Mouse (Mus musculus) kidney, embryonic 16.5 days (tissue): ENCODE measurements around the gene Gstp2. TPM values are rescaled to one million over a fixed set of nuclear protein-coding genes. Genes with fewer than 3 reads are reported as not detected.

Experiments used
- ATAC-seq: fragments of 200-750 bp; cut with Nextera tagmentation; 2 replicates; pipeline ENCODE4 v1.8.0; 2017; ENCODE audit warnings: moderate TSS enrichment; ENCODE audit not compliant: low FRiP score, low TSS enrichment
- H3K27ac ChIP-seq: fragments of 300-500 bp; sonication (generic); 2 replicates; pipeline ENCODE4 v1.5.1; 2014; ENCODE audit warnings: low read length
- H3K27me3 ChIP-seq: fragments of 300-500 bp; sonication (generic); 2 replicates; pipeline ENCODE4 v1.6.1; 2014; ENCODE audit warnings: low read length, control low read depth, mixed read lengths; ENCODE audit not compliant: insufficient read depth
- H3K36me3 ChIP-seq: fragments of 300-500 bp; sonication (generic); 2 replicates; pipeline ENCODE4 v1.6.1; 2014; ENCODE audit warnings: low read length, control low read depth, mixed read lengths; ENCODE audit not compliant: insufficient read depth
- H3K4me1 ChIP-seq: fragments of 300-500 bp; sonication (generic); 2 replicates; pipeline ENCODE4 v1.6.1; 2014; ENCODE audit warnings: low read length, control low read depth, mixed read lengths; ENCODE audit not compliant: insufficient read depth
- H3K4me2 ChIP-seq: fragments of 300-500 bp; sonication (generic); replicated peaks from 2 replicates; pipeline ENCODE4 v1.6.1; 2014; ENCODE audit warnings: low read depth, low read length
- H3K4me3 ChIP-seq: fragments of 300-500 bp; sonication (generic); 2 replicates; pipeline ENCODE4 v1.5.1; 2014; ENCODE audit warnings: mild to moderate bottlenecking, low read length
- H3K9ac ChIP-seq: fragments of 300-500 bp; sonication (generic); replicated peaks from 2 replicates; pipeline ENCODE4 v1.6.1; 2014; ENCODE audit warnings: low read length
- H3K9me3 ChIP-seq: fragments of 300-500 bp; sonication (generic); 2 replicates; pipeline ENCODE4 v1.6.1; 2016; ENCODE audit warnings: low read length, control low read depth
- WGBS: fragments of 180-500 bp; shearing (Covaris S2); extraction: QIAGEN DNeasy Blood & Tissue Kit; methylation state at CpG from one replicate; pipeline ENCODE4 v1.1.7; 2014; 5-methylcytosine and 5-hydroxymethylcytosine counted together
- polyA plus RNA-seq: library from polyadenylated mRNA; unstranded; fragments of >200 nt; fragmentation: Nextera tagmentation; extraction: Ambion mirVana; gene quantifications from 2 replicates; pipeline ENCODE4 v1.2.1, GENCODE M21; 2015

The Gstp2 gene
- 2.5 and 9.6 TPM in 2 replicates for polyA plus RNA-seq

DNA sequence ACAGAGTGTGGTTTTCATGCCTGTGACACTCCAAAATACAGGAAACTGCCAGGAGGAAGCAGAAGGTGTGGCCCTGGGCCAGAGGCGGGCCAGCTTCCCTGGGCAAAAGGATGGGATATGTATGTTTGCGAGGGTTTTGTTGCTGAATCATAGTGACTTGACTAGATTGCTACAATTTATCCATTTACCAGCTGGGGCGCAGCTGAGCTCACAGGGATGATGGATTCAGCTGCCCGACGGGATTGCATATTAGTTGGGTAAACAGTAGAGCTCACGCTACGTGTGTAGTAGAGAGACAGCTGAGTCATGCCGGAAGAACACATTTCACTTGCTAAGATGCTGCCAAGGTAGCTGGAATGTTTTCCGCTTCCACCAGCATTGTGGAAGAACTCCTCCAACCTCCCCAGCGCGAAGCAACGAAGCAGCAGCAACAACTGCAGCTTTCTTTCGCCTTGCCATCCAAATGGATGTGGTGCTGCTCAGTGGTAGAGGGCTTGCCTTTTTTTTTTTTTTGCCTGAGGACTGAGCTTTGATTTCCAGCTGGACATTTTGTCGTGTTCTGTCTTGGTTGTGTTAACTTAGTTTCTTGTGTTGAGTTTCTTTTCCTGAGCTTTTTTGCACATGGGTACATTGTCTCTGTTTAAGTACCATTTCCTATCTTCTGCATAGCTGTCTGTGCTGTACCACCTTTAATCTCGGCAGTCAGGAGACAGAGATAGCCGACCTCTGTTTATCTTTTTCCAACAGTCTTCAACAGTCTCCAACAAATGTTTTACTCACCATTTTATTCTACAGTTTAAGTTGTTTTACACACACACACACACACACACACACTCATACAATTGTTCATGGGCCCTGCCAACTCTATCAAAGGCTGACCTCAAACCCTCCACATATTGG is at the start of gene Gstp2:
Gene Gstp2, minus strand, starts transcription at position 58 of the 900 bp plus-strand sequence.
- H3K4me3 ChIP-seq, result no peak within 1 kb of the TSS

DNA sequence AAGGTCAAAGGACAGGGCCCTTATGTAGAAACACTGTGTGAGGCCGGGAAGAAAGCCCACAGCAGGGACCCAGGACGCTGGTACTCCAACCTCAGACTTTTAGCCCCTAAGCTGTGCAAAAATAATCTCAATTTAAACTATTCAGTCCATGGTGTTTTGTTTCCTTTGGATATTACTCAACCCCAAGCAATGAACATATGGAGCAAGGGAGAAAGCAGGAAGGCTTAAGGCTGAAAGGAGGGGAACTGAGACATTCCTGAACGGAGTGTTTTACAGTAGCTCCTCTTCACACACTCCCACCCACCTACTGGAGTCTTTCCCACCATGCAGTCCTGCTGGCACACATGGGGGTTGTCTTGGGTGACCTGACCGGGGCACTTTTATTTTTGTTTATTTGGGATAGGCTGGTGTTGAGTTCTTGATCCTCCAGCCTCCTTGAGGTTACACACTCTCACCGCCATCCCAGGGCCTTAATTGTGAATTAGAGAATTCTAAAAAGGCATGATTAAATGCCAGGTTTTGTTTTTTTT is 49.0 kb upstream of the Gstp2 start:
- peaks cover 3% of the 10 kb centered on the region; the same call in 1 of the 2 replicates for H3K27me3 ChIP-seq
- H3K9ac ChIP-seq, result no peak overlapping the region
- H3K27ac ChIP-seq, result no peak overlapping the region
- H3K4me1 ChIP-seq, result peaks cover 30% of the 10 kb centered on the region
- ATAC-seq, result no peak
- H3K4me3 ChIP-seq, result no peak overlapping the region
- H3K36me3 ChIP-seq, result no peaks in the 10 kb centered on the region
- 72% methylated on average over 5 of the region's 5 CpGs for WGBS
- H3K4me2 ChIP-seq, result no peak overlapping the region
- no peaks in the 10 kb centered on the region for H3K9me3 ChIP-seq

More for the DNA sequence above, at the start of gene Gstp2:
- 45% methylated on average over 16 of the region's 16 CpGs for WGBS
- peak within 1 kb of the TSS; percentile 33 for H3K4me2 ChIP-seq
- H3K27ac ChIP-seq, result no peak within 1 kb of the TSS; the same call in 1 of the 2 replicates
- H3K9me3 ChIP-seq, result no peaks in the 10 kb centered on the region; the same call in 1 of the 2 replicates
- H3K27me3 ChIP-seq, result no peaks in the 10 kb centered on the region
- H3K9ac ChIP-seq, result no peak within 1 kb of the TSS
- no peak for ATAC-seq
- no peaks in the 10 kb centered on the region for H3K4me1 ChIP-seq
- no peaks in the 10 kb centered on the region for H3K36me3 ChIP-seq

DNA sequence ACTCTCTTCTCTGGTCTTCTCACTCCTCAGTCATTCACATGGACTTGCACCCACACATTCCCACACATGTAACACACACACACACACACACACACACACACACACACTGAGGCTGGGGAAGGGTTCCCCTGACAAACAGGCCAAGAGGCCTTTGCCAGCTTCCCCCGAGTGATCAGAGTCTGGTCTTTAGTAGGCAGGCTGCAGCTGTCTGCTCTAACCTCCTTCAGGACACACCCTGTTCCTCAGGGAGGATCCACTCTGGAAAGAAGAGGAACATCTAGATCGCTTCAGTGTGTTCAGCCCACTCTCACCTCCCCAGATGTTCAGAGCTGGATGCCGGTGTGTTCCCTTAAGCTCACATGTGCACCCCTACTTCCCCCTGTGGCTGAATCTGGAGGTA is 48.5 kb upstream of the Gstp2 start:
- no peak for ATAC-seq
- H3K9me3 ChIP-seq, result no peaks in the 10 kb centered on the region
- no peaks in the 10 kb centered on the region for H3K27me3 ChIP-seq
- H3K4me1 ChIP-seq, result peaks cover 25% of the 10 kb centered on the region
- 82% methylated on average over 3 of the region's 3 CpGs for WGBS
- no peaks in the 10 kb centered on the region for H3K36me3 ChIP-seq
- no peak overlapping the region for H3K9ac ChIP-seq
- H3K4me3 ChIP-seq, result no peak overlapping the region
- H3K27ac ChIP-seq, result no peak overlapping the region
- H3K4me2 ChIP-seq, result no peak overlapping the region

DNA sequence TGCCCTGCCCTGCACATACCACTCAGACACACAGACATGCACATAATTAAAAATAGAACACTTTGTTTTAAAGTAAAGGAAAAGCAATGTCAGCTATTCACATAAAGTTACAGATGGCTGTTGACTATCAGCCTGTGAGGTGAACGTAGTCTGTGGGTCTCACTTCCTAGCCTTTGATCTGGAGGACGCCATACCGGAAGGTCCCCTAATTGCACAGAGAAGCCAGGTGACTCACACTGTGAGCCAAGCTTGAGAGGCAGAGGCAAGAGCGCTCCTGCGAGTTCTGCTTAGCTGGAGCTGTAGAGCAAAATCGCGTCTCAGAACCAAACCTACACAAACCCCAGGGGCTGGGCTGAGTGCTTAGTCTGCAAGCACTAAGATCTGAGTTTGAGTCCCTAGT is 47.9 kb upstream of the Gstp2 start:
- no peaks in the 10 kb centered on the region for H3K27me3 ChIP-seq
- H3K36me3 ChIP-seq, result no peaks in the 10 kb centered on the region
- peaks cover 20% of the 10 kb centered on the region; the same call in 1 of the 2 replicates for H3K4me1 ChIP-seq
- WGBS, result 61% methylated on average over 7 of the region's 7 CpGs
- H3K9me3 ChIP-seq, result no peaks in the 10 kb centered on the region
- H3K4me3 ChIP-seq, result no peak overlapping the region
- no peak for ATAC-seq
- no peak overlapping the region for H3K4me2 ChIP-seq
- H3K9ac ChIP-seq, result no peak overlapping the region
- H3K27ac ChIP-seq, result no peak overlapping the region

DNA sequence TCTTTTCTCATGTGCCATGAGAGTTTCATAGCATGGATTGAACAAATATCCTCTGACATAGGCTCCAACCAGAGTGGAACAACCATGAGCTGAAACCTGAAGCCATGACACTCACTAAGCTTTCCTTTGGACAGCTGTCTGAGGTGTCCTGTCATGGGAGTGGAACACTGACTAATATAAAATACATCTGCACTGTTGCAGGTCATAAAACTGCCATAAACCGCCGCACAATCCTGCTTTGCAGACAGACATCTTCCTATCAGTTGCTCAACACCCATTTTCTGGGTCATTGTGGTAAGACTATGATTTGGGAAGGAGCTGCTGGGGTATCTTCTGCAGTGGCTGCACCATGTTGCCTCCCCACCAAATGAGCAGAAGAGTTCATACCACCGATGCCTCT is 46.9 kb upstream of the Gstp2 start:
- H3K27me3 ChIP-seq, result no peaks in the 10 kb centered on the region
- WGBS, result 49% methylated on average over 3 of the region's 3 CpGs
- no peak overlapping the region for H3K4me2 ChIP-seq
- H3K27ac ChIP-seq, result no peak overlapping the region
- no peak overlapping the region for H3K9ac ChIP-seq
- ATAC-seq, result no peak
- no peak overlapping the region for H3K4me3 ChIP-seq
- peaks cover 12% of the 10 kb centered on the region; the same call in 1 of the 2 replicates for H3K4me1 ChIP-seq
- no peaks in the 10 kb centered on the region for H3K36me3 ChIP-seq
- H3K9me3 ChIP-seq, result no peaks in the 10 kb centered on the region

DNA sequence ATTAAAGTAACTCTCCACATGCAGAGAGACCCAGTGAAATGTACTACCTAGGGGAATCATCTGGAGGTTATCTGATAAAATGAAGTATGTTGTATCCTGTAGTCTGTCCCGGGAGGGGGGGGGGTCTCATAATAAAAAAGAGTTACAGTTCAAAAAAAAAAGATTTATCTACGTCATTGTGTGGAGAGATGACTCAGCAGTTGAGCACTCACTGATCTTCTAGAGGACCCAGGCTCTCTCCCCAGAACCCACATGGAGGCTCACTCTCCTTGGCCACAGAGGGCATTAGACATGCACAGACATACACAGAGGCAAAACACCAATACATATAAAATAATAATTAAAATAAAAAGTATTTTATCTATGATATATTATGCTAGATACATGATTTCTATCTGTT is 45.6 kb upstream of the Gstp2 start:
- 71% methylated on average over 2 of the region's 2 CpGs for WGBS
- Histone ChIP-seq H3K9ac (no peak overlapping the region), H3K4me1 (peaks cover 6% of the 10 kb centered on the region; the same call in 1 of the 2 replicates), H3K9me3 (no peaks in the 10 kb centered on the region), H3K4me2 (no peak overlapping the region), H3K27ac (no peak overlapping the region), H3K4me3 (no peak overlapping the region), H3K27me3 (no peaks in the 10 kb centered on the region), H3K36me3 (no peaks in the 10 kb centered on the region)
- no peak for ATAC-seq

DNA sequence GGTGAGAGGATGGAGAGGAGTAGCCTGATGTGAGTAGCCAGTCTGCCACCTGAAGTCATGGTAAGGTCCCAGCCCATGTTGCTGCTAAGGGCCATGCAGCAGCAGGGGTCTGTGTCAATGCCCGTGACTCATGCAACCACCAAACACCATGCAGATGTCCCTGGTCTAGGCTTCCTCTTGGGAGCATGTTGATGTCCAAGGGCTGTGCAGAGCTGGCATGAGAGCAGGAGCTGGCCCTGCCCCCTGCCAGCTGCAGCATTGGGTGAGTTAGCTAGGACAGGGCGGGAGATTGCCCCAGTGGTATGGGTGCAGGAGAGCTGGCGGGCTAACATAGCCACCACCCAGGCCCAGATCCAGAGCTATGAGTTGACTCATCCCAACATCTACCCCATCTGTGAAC is 44.6 kb upstream of the Gstp2 start:
- 92% methylated on average over 3 of the region's 3 CpGs for WGBS
- no peak for ATAC-seq
- H3K4me2 ChIP-seq, result no peak overlapping the region
- H3K4me3 ChIP-seq, result no peak overlapping the region
- no peaks in the 10 kb centered on the region for H3K27me3 ChIP-seq
- no peak overlapping the region for H3K27ac ChIP-seq
- no peaks in the 10 kb centered on the region for H3K4me1 ChIP-seq
- no peaks in the 10 kb centered on the region for H3K36me3 ChIP-seq
- no peaks in the 10 kb centered on the region for H3K9me3 ChIP-seq
- H3K9ac ChIP-seq, result no peak overlapping the region

DNA sequence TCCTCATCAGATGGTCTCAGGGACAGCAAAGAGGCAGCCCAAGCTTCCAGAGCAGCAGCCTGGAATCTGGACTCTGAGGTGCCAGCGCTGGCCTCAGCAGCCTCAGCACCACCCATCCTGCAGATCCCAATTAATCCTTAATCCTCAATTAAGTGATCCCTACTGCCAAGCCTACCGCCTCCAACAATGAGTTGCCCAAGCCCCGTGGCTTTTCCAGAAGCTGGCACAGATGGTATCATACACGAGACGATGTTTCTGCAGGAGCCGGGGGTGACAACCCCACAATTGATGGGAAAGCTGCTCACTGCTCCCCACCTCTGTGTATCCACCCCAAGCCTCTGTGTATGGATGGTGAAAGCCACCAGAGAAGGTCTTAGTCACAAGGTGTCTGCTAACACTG is 43.3 kb upstream of the Gstp2 start:
- H3K27me3 ChIP-seq, result no peaks in the 10 kb centered on the region
- no peak for ATAC-seq
- WGBS, result 84% methylated on average over 6 of the region's 6 CpGs

DNA sequence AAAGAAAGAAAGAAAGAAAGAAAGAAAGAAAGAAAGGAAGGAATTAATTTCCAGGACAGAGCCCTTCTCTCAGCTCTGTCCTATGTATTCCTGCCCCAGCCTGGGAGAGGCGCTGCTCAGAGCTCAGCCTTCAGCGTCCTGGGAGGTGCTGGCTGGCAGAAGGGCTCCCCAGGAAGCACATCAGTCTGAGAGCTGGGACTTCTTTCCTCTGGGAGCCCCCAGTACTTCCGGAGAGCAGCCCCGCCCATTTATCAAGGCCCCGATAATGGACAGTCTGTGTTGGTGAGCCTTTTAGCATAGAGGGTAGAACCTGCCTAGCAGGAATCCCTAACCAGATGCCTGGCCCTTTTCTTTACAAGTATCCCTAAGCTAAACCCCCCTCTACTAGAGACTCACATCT is 42.3 kb upstream of the Gstp2 start:
- H3K27ac ChIP-seq, result no peak overlapping the region
- no peaks in the 10 kb centered on the region for H3K4me1 ChIP-seq
- H3K4me2 ChIP-seq, result no peak overlapping the region
- no peaks in the 10 kb centered on the region for H3K9me3 ChIP-seq
- no peaks in the 10 kb centered on the region for H3K27me3 ChIP-seq
- H3K9ac ChIP-seq, result no peak overlapping the region
- ATAC-seq, result no peak
- WGBS, result 53% methylated on average over 5 of the region's 5 CpGs
- H3K4me3 ChIP-seq, result no peak overlapping the region
- H3K36me3 ChIP-seq, result no peaks in the 10 kb centered on the region

More for the DNA sequence above, 43.3 kb upstream of the Gstp2 start:
- Histone ChIP-seq H3K9me3 (no peaks in the 10 kb centered on the region), H3K27ac (no peak overlapping the region), H3K4me3 (no peak overlapping the region), H3K4me1 (no peaks in the 10 kb centered on the region), H3K4me2 (no peak overlapping the region), H3K9ac (no peak overlapping the region), H3K36me3 (no peaks in the 10 kb centered on the region)

DNA sequence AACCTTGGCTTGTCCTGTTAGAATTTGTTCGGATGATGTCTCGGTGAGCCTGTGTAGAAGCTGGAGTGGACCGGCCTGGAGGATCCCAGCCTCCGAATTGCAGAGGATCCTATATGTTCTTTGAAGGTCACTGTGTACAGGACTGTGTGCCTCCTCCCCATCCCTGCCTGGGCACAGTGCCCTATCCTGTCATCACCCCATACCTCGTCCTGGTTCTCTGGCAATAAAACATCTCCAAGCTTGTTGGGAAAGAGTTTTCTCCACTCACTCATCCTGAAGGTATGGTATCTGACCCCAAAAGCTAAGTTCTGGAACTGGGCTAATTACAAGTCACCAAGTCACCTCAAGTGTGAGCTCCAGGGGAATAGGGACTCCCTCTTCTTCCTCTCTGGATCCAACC is 41.3 kb upstream of the Gstp2 start:
- H3K9ac ChIP-seq, result no peak overlapping the region
- H3K27me3 ChIP-seq, result no peaks in the 10 kb centered on the region
- H3K4me3 ChIP-seq, result no peak overlapping the region
- H3K36me3 ChIP-seq, result no peaks in the 10 kb centered on the region
- no peak for ATAC-seq
- 78% methylated on average over 5 of the region's 5 CpGs for WGBS
- no peaks in the 10 kb centered on the region for H3K4me1 ChIP-seq
- no peak overlapping the region for H3K27ac ChIP-seq
- no peaks in the 10 kb centered on the region for H3K9me3 ChIP-seq
- H3K4me2 ChIP-seq, result no peak overlapping the region
